Mouse (Mus musculus) thymus, postnatal 0 days (tissue): ENCODE data around the gene Zfp11. TPM values are rescaled to one million over a fixed set of nuclear protein-coding genes. Genes with fewer than 3 reads are reported as not detected.
A peak's percentile ranks its signal among the peaks of the same experiment; 100 is the strongest.
"Not testable (repeated sequence)": the region's sequence is repeated elsewhere in the genome, so short reads cannot be mapped to it uniquely, and the experiment has no call there.

Experiments used
- DNase-seq: peaks from one replicate; pipeline ENCODE4 v3.0.0-alpha.2; 2015; ENCODE audit warnings: low spot score
- polyA plus RNA-seq: library from polyadenylated mRNA; unstranded; fragments of >200 nt; fragmentation: Nextera tagmentation; extraction: Ambion mirVana; gene quantifications from 2 replicates; pipeline ENCODE4 v1.2.1, GENCODE M21; 2015

Zfp11 gene
- polyA plus RNA-seq, 1 experiment from 2014 or later, result 1.8 TPM

DNA sequence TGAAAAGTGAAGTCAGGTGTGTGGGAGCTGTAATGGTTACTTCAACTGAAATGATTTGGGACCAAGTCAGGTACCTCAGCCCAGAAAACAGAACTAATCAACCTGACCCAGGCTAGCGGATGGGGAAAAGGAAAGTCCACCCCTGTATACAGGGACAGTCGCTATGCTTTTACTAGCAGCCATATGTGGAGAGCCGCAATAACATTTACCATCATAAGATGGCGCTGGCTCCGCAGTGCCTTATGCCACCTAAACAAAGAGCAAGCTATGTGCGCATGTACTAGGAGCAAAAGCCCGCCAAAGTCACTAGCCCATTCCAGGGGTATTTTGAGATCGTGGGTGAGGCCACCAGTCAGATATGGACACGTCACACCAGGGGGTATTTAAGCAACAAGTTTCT is 49.3 kb downstream of the Zfp11 start:
- DNase-seq, result not testable (repeated sequence)

DNA sequence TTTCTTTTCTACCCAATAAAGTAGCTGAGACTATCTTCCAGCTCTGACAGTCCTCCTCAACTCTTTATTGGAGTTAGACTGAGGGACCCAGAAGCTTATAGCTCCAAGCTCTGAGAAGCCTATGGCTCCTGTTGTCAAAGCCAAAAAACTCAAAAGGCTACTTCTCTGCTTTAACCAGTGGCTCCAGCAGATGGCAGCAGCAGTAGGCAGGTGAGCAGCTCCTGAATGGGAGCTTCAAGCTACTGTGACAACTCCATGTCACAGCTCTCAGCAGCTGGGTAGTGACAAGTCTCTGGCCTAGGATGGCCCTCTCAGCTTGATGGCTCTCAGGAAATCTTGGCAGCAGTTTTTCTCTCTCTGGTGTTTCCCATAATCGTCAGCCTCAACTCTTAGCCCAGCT is 58.8 kb downstream of the Zfp11 start:
- peak; percentile 67 for DNase-seq

DNA sequence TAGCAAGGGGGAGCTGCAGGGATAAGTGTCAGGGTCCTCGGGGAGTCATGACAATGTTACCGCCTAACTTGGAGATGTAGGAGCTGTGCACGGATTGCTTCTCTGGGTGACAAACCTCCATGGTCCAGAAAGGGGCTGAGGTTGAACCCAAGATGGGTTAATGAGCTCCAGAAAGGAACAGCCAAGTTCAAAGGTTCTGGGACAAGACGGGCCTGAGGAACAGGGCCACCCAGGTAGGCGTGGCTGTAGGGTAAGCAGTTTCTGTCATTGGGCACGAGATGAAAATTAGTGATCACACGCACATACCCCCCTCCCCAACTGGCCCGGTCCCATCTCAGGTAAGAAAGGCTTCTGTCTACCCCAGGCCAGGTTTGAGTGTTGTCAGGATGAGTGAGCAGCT is 62.4 kb downstream of the Zfp11 start:
- no peak for DNase-seq

Other genes starting within 250 kb of the Zfp11 start
- gene Sfswap, start 168.9 kb downstream of the Zfp11 start, polyA plus RNA-seq, result 31.3 and 45.3 TPM in 2 replicates
- gene Mmp17, start 85.9 kb downstream of the Zfp11 start, polyA plus RNA-seq, result 1.5 and 2.3 TPM in 2 replicates
- not detected in 2 replicates for gene Sept14, start 38.4 kb upstream of the Zfp11 start, polyA plus RNA-seq
- 200 and 203 TPM in 2 replicates for gene Mrps17, start 45.4 kb upstream of the Zfp11 start, polyA plus RNA-seq
- gene Nipsnap2, start 55.0 kb upstream of the Zfp11 start, polyA plus RNA-seq, result 77.2 and 91.7 TPM in 2 replicates
- gene Psph, start 117.3 kb upstream of the Zfp11 start, polyA plus RNA-seq, result 83.5 and 85.9 TPM in 2 replicates
- gene Sumf2, start 176.9 kb upstream of the Zfp11 start, polyA plus RNA-seq, result 30.1 and 33.5 TPM in 2 replicates
- 906 and 1,002 TPM in 2 replicates for gene Chchd2, start 217.4 kb upstream of the Zfp11 start, polyA plus RNA-seq
- gene Zbed5, start 225.6 kb upstream of the Zfp11 start, polyA plus RNA-seq, result 1.9 and 2.6 TPM in 2 replicates
- gene Phkg1, start 228.4 kb upstream of the Zfp11 start, polyA plus RNA-seq, result 0.08 and 0.14 TPM in 2 replicates
- gene Nupr1l, start 238.4 kb upstream of the Zfp11 start, polyA plus RNA-seq, result 2.2 TPM in 2 replicates